Mouse (Mus musculus) heart, embryonic 12.5 days (tissue): ENCODE measurements around the gene Cyp2j13. TPM values are rescaled to one million over a fixed set of nuclear protein-coding genes. Genes with fewer than 3 reads are reported as not detected.
"Not testable (repeated sequence)": the region's sequence is repeated elsewhere in the genome, so short reads cannot be mapped to it uniquely, and the experiment has no call there.

Source experiments
- ATAC-seq: fragments of 200-750 bp; cut with Nextera tagmentation; 2 replicates; pipeline ENCODE4 v1.8.0; 2017; ENCODE audit warnings: moderate TSS enrichment, moderate library complexity; ENCODE audit not compliant: insufficient number of reproducible peaks, low FRiP score
- H3K27ac ChIP-seq: fragments of 300-500 bp; sonication (generic); 2 replicates; pipeline ENCODE4 v1.5.1; 2016; ENCODE audit warnings: mild to moderate bottlenecking, moderate library complexity; ENCODE audit not compliant: poor library complexity, severe bottlenecking
- H3K27me3 ChIP-seq: fragments of 300-500 bp; sonication (generic); replicated peaks from 2 replicates; pipeline ENCODE4 v1.6.1; 2016; ENCODE audit warnings: mild to moderate bottlenecking, moderate library complexity
- H3K36me3 ChIP-seq: fragments of 300-500 bp; sonication (generic); 2 replicates; pipeline ENCODE4 v1.6.1; 2016; ENCODE audit warnings: mild to moderate bottlenecking, moderate library complexity
- H3K4me1 ChIP-seq: fragments of 300-500 bp; sonication (generic); replicated peaks from 2 replicates; pipeline ENCODE4 v1.6.1; 2016; ENCODE audit warnings: mild to moderate bottlenecking
- H3K4me2 ChIP-seq: fragments of 300-500 bp; sonication (generic); 2 replicates; pipeline ENCODE4 v1.6.1; 2016; ENCODE audit warnings: mild to moderate bottlenecking, moderate library complexity
- H3K4me3 ChIP-seq: fragments of 300-500 bp; sonication (generic); 2 replicates; pipeline ENCODE4 v1.5.1; 2016; ENCODE audit warnings: mild to moderate bottlenecking
- H3K9ac ChIP-seq: fragments of 300-500 bp; sonication (generic); 2 replicates; pipeline ENCODE4 v1.6.1; 2016; ENCODE audit warnings: mild to moderate bottlenecking, moderate library complexity
- H3K9me3 ChIP-seq: fragments of 300-500 bp; sonication (generic); replicated peaks from 2 replicates; pipeline ENCODE4 v1.6.1; 2016; ENCODE audit warnings: mild to moderate bottlenecking, moderate library complexity
- WGBS: fragments of 180-500 bp; shearing (Covaris S2); methylation state at CpG from one replicate; pipeline ENCODE4 v1.1.7; 2016; 5-methylcytosine and 5-hydroxymethylcytosine counted together
- polyA plus RNA-seq: library from polyadenylated mRNA; unstranded; fragments of >200 nt; fragmentation: Nextera tagmentation; extraction: Ambion mirVana; gene quantifications from 2 replicates; pipeline ENCODE4 v1.2.1, GENCODE M21; 2016

Cyp2j13 gene
- not detected in 2 replicates for polyA plus RNA-seq

DNA sequence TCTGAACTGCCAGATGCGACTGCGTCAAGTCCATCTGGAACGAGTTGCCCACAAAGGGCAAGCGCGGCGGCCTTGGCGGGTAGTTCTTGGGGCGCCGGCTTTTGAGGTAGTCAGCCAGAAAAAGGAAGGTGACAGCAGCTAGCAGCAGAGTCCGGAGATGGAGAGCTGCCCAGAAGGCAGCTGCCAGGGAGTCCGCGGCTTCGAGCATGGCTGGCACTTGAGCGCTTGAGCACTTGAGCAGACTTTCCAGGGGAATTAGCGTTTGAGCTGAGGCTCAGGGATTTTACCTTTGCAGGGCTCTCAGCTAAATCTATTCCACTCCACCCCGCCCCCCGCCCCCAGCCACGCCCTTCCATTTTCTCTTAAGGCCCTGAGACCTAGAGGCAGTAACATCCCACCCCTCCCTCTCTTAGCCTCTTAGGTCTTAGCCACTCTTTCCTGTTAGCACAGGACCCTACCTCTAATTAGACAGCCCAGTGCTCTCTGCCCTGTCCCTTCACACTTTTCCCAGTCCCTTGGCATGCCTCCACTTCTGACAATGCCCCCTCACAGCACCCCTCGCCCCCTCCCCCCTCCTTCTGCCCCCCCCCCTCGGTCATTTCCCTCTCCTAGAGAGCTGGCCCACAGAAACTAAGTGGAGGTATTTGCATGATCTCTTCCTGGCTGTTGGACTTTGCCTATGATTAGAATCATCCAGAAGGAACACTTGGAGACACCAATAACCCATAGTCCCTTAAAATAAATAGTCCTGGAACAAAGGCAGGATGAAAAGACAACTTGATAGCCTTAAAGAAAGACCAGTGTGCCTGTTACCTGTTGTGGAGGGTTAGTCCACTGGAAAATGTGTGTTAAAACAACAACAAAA lies at the start of gene Cyp2j13:
Gene Cyp2j13 (minus strand): TSS at position 286 of the 865 bp plus-strand sequence.
- Histone ChIP-seq H3K27me3 (no peaks in the 10 kb centered on the region), H3K4me3 (peak within 1 kb of the TSS; percentile 32), H3K4me2 (peak within 1 kb of the TSS; percentile 68), H3K9me3 (no peaks in the 10 kb centered on the region), H3K36me3 (no peaks in the 10 kb centered on the region), H3K4me1 (peaks cover 4% of the 10 kb centered on the region; the same call in 1 of the 2 replicates), H3K27ac (no peak within 1 kb of the TSS), H3K9ac (peak within 1 kb of the TSS; percentile 41; the same call in 1 of the 2 replicates)
- ATAC-seq, result no peak
- 11% methylated on average over 20 of the region's 20 CpGs for WGBS

DNA sequence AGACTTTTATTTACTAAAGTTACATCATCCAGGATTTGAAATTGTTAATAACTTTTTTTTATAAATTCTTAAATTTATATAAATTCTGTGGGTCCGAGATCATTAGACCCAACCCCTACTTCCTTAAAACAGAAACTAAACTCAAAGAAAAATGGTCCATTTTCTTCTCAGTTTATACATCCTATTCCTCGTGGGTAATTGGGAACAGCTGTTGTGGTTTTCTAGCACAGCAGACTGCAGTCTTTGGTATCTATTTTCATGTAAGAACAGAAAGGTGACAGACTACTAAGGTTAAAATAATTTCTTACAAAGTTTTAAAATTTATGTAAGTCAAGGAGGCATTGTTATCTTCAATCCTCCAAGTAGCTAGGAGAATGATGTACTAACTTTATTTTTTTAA lies 19.5 kb upstream of the Cyp2j13 start:
- Histone ChIP-seq H3K9ac (no peak overlapping the region), H3K4me1 (no peaks in the 10 kb centered on the region), H3K27ac (no peak overlapping the region), H3K4me3 (no peak overlapping the region), H3K27me3 (no peaks in the 10 kb centered on the region), H3K36me3 (no peaks in the 10 kb centered on the region), H3K4me2 (no peak overlapping the region), H3K9me3 (no peaks in the 10 kb centered on the region)
- WGBS, result 61% methylated on average over 2 of the region's 2 CpGs
- no peak for ATAC-seq

DNA sequence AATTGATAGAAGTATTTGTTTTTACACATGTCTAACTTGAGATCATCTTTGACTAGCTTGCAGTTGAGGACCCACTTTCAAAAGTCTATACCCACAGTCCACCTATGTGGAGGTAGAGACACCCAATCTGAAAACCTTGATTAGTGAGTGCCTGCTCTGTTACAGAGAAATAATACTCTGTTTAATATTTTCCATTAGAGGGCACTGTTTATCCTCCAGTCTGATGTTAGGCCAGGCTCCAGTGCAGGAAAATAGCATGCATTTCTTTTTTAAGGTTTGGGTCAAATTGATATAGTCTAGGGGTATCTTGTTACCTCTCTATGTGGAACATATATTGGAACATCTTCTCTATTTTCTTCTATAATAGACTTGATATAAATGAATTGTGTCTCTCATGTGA lies 14.5 kb upstream of the Cyp2j13 start:
- Histone ChIP-seq H3K4me1 (no peaks in the 10 kb centered on the region), H3K27me3 (no peaks in the 10 kb centered on the region), H3K4me2 (no peak overlapping the region), H3K27ac (no peak overlapping the region), H3K9ac (no peak overlapping the region), H3K4me3 (no peak overlapping the region), H3K9me3 (no peaks in the 10 kb centered on the region), H3K36me3 (no peaks in the 10 kb centered on the region)
- ATAC-seq, result no peak

DNA sequence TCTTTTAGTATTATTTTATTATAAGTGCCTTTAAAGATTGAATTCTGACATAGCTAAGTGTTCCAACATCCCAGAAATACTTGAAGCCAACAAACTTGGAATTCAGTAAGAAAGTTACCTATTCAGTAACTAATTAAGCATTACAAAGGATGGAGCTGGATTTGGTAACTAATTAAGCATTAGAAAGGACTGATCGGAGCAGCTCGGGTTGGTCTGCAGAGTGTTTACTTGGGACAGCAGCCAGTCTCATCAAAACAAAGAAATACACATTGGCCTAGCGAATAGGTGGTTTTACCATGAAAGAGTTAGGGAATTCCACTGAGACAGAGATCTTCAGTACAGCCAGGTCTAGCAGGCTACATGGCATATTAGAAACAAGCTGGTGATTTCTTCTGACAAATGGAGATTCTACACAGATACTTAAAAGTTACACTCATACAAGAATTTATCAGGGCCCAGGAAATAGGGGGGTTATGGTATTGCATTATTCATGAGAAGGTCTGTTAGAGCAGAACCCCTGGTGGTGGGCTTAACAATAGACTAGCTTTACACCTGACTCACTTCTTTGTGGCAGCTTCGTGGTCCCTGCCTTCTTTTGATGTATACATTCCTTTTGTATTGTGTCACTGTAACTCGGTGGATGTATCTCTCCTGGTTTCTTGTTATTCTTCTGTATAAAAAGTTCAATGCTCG lies 12.2 kb upstream of the Cyp2j13 start:
- H3K27ac ChIP-seq, H3K9me3 ChIP-seq, ATAC-seq, H3K4me3 ChIP-seq, H3K4me1 ChIP-seq, H3K4me2 ChIP-seq, H3K9ac ChIP-seq, H3K27me3 ChIP-seq, H3K36me3 ChIP-seq: not testable (repeated sequence)
- WGBS, result 67% methylated on average over 6 of the region's 6 CpGs

DNA sequence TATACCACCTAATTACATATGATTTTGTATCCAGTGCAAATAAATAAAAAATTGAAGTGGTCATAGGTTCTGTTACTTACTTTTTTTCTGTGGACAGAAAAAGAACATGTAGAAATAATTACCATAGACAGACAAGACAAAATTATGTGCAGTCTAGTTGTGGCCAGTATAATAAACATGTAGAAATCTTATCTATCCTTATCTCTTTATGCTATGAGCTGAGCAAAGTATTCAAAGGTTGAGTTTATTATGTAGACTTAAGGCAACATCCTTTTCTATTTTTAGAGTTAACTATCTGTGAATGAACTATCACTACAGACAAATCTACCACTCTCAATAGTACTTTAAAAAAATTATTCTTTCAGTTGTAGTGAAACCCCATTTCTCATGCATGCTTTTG lies 962 bp upstream of the Cyp2j13 start:
- H3K27me3 ChIP-seq, result no peaks in the 10 kb centered on the region
- H3K36me3 ChIP-seq, result no peaks in the 10 kb centered on the region
- ATAC-seq, result no peak
- H3K9me3 ChIP-seq, result no peaks in the 10 kb centered on the region
- H3K27ac ChIP-seq, result no peak overlapping the region
- H3K4me2 ChIP-seq, result no peak overlapping the region
- no peak overlapping the region for H3K9ac ChIP-seq
- H3K4me1 ChIP-seq, result peaks cover 4% of the 10 kb centered on the region; the same call in 1 of the 2 replicates
- H3K4me3 ChIP-seq, result no peak overlapping the region

DNA sequence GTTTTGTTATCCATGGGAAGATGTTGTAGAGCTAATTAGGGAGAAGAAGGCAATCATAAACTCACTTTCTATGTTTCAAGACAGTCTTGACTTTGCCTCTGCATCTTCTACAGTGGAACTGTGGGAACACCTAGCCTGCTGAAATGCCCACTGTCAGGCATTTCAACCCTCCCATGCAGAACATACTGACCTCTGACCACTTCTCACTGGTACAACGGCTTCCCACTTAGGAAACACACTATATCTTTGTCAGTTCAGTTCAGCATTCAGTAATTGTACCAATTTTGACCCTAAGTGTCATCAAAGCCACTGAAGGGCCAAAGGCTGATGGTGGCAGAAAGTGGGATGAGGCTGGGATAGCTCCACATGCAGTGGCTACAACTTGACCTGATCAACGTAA lies 15.3 kb downstream of the Cyp2j13 start:
- H3K4me2 ChIP-seq, result no peak overlapping the region
- no peaks in the 10 kb centered on the region for H3K4me1 ChIP-seq
- H3K27me3 ChIP-seq, result no peaks in the 10 kb centered on the region
- H3K4me3 ChIP-seq, result no peak overlapping the region
- WGBS, result 80% methylated on average over 2 of the region's 2 CpGs
- H3K36me3 ChIP-seq, result no peaks in the 10 kb centered on the region
- no peak for ATAC-seq
- H3K9me3 ChIP-seq, result no peaks in the 10 kb centered on the region
- no peak overlapping the region for H3K9ac ChIP-seq
- H3K27ac ChIP-seq, result no peak overlapping the region

DNA sequence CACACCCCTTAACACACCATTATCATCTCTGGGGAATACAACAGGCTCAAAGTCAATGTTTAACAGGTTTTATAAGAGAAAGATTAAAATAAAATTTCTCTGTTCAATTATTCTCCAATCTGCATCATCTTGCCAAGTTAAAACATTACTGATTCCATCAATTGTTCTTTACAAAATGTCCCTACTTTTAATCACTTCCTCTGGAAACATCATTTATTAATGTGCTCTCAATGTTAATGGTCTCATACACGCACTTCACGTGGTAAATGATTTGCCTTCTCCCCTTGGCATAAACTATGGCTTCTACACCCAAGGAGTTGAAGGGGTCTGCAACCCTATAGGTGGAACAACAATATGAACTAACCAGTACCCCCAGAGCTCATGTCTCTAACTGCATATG lies 17.2 kb downstream of the Cyp2j13 start:
- H3K4me3 ChIP-seq, result no peak overlapping the region
- ATAC-seq, result no peak
- 81% methylated on average over 2 of the region's 2 CpGs for WGBS

DNA sequence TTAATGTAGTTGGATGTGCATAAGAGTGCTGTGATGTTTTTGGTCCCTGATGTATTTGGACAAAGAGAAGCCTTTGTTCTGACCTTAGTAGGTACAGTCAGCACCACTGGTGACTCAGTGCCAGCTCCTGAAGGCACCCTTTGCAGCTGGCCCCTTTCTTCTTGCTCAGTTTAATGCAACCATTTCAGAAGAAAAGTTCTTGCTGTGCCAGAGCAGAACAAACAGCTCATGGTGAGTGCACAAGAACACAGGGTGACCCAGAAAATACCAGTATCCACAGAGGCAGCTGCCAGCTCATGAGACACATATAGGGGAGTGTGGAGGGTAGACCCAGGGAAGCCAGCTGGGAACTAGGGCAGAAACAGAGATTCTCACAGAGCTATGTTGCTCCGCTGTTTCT lies 48.9 kb downstream of the Cyp2j13 start:
- ATAC-seq, result no peak
- no peak overlapping the region for H3K27ac ChIP-seq
- no peak overlapping the region for H3K4me2 ChIP-seq
- no peak overlapping the region for H3K4me3 ChIP-seq
- H3K4me1 ChIP-seq, result no peaks in the 10 kb centered on the region
- no peak overlapping the region for H3K9ac ChIP-seq
- H3K9me3 ChIP-seq, result no peaks in the 10 kb centered on the region
- 97% methylated on average over 1 of the region's 1 CpGs for WGBS
- no peaks in the 10 kb centered on the region for H3K27me3 ChIP-seq
- H3K36me3 ChIP-seq, result no peaks in the 10 kb centered on the region

More for the DNA sequence above, 17.2 kb downstream of the Cyp2j13 start:
- H3K4me2 ChIP-seq, result no peak overlapping the region
- no peak overlapping the region for H3K27ac ChIP-seq
- no peaks in the 10 kb centered on the region for H3K9me3 ChIP-seq
- no peaks in the 10 kb centered on the region for H3K4me1 ChIP-seq
- no peak overlapping the region for H3K9ac ChIP-seq
- no peaks in the 10 kb centered on the region for H3K36me3 ChIP-seq
- H3K27me3 ChIP-seq, result no peaks in the 10 kb centered on the region

DNA sequence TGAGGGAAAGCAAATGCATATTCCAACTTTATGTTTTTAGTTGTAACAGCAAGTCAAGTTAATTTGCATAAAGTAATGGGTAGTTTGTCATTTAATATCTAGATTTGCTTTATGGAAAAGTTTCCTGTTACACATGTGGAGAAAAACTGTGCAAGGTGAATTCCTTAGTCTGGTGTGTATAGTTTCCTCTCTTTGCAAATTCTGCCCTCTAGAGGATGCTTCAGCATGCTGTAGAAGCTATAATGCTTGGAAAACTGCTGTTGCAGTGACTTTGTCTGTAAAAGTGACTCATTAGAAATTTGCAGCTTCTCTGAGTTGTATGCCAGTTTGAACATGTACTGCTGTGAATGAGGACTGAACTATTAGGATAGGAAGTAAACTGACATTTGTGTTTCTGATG lies 54.5 kb downstream of the Cyp2j13 start:
- no peak overlapping the region for H3K4me3 ChIP-seq
- H3K27me3 ChIP-seq, result no peaks in the 10 kb centered on the region
- no peak overlapping the region for H3K27ac ChIP-seq
- no peak overlapping the region for H3K4me2 ChIP-seq
- no peak overlapping the region for H3K9ac ChIP-seq
- no peaks in the 10 kb centered on the region for H3K9me3 ChIP-seq
- H3K4me1 ChIP-seq, result no peaks in the 10 kb centered on the region
- H3K36me3 ChIP-seq, result peaks cover 6% of the 10 kb centered on the region; the same call in 1 of the 2 replicates
- ATAC-seq, result no peak

DNA sequence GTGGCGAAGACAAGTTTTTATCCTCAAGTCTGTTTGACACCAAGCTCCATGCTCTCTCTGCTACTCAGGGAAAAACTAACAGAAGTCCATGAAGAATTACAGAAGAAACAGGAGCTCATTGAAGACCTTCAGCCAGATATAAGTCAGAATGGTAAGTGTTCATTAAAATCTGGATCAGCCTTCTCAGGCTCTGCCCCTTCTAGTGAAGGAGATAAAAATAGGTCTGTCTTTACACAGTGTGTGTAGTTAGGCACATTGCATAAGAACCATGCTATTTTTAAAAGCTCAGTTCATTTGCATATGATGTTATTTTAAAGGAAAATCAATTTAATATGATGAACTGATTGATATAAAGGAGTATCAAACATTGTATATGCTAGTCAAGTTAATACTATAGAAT lies 60.5 kb downstream of the Cyp2j13 start:
- Histone ChIP-seq H3K27ac (no peak overlapping the region), H3K9me3 (no peaks in the 10 kb centered on the region), H3K9ac (no peak overlapping the region), H3K4me1 (no peaks in the 10 kb centered on the region), H3K4me3 (no peak overlapping the region), H3K27me3 (no peaks in the 10 kb centered on the region), H3K4me2 (no peak overlapping the region), H3K36me3 (peaks cover 10% of the 10 kb centered on the region; the same call in 1 of the 2 replicates)
- ATAC-seq, result no peak
- 84% methylated on average over 1 of the region's 1 CpGs for WGBS

DNA sequence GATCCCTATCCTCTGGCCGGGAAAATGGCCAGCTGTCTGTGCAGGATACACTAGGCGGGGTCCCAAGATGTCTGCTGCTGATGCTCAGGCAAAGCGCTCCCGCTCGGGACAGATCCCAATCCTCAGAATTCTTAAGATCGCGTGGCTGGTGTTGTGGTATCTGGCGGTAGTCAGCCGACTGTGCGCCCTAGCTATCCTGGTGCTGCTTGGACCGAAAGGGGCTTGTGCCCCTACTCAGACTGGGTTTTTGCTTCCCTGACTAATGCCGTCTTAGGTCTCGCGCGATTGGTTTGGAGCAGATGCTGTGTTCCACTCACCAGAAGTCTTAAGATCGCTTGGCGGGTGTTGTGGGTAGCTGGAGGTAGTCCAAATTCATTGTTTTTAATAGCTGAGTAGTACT lies 95.1 kb downstream of the Cyp2j13 start:
- H3K4me2 ChIP-seq, H3K4me3 ChIP-seq, H3K9me3 ChIP-seq, ATAC-seq, H3K27me3 ChIP-seq, H3K9ac ChIP-seq, H3K4me1 ChIP-seq, H3K36me3 ChIP-seq, H3K27ac ChIP-seq: not testable (repeated sequence)
- 81% methylated on average over 17 of the region's 17 CpGs for WGBS
